Mouse (Mus musculus): Measurements from ENCODE around the gene Eddm3b.

Eddm3b gene

DNA sequence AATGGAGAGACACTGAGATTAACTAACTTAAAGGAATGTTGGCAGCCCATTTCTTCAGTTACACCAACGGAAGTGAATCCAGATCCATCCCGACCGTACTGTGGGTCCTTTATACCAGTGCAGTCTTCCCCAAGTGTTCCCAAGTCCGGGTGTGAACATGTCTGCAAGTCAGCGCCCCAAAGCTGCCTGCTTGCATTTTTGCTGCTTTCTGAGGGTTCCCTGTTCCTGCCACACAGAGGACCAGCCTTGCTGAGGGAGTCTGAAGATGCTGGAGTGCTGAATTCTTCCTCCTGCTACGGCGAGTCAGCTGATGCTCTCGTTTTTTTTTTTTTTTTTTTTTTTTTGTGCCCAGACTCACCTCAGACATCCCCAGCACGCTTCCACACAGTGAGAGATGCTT is 19.3 kb upstream of the Eddm3b start:
- no peak for DNase-seq

- DNase-seq, result peak; percentile 39 to 43
Measured at GRCm38 (mm10) chr14:51095736-51096524, 18.3 kb upstream of the Eddm3b start.

DNA sequence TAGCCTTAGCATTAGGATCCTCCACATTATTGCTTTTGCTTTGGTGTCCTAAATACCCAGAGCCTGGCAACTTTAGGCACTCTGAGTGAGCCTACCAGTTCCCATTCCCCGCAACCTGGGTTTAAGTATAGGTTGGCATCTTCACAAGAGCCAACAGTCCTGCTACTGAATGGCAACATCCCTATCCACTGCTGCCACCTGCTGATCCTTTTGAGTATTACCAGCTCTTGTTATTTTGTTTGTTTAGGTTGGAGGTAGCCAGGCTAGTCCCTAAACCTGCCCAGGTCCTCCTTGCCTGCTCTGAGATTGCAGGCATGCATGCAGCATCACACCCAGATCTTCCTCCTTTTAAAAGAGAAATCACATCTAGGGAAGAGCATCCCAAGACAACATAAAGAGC is 15.9 kb upstream of the Eddm3b start:
- peak; percentile 81 to 87 for DNase-seq

GRCm38 (mm10) chr14:51098921-51099320 is 15.3 kb upstream of the Eddm3b start:
- no peak for DNase-seq

- no peak for DNase-seq
Measured at GRCm38 (mm10) chr14:51101284-51101683, 12.9 kb upstream of the Eddm3b start.

DNA sequence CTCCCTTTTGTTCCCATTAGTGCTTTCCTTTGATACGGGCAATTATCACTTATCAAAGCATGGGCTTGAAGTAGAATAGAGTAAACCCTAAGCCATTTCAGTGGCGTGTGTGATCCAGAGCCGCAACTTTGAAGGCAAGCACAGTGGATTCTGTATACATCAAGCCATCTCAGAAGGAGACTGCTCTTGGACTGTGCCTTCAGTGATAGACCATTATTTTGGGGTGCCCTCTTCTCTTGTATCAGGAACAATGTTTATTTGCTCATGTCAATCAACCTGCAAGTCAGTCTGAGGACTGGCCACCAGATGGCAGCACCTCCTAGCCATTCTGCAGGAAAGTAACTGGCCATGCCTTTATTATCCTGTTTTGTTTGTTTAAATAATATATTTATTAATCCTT is 11.0 kb upstream of the Eddm3b start:
- peak; percentile 26 to 74 for DNase-seq

DNA sequence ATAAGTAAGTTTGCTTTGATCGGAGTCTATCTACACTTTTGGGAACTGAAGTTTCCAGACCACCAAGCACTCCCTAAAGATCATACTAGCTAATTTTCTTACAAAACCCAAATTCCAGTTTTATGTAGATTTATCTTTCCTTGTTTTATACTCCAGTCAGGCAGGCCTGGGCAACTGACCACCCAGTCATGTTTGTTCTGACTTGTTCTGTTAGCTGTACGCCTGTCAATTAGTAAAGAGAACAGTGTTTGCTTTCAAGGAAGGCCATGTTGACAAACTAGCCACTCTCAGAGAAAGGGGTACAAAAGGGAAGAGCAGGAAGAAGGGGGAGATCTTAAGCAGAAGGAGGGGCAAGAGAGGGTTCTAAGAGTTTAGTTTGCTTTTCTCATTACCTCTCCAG is 9.9 kb upstream of the Eddm3b start:
- DNase-seq, result no peak

- no peak for DNase-seq
Measured at GRCm38 (mm10) chr14:51106449-51106967, 7.7 kb upstream of the Eddm3b start.

DNA sequence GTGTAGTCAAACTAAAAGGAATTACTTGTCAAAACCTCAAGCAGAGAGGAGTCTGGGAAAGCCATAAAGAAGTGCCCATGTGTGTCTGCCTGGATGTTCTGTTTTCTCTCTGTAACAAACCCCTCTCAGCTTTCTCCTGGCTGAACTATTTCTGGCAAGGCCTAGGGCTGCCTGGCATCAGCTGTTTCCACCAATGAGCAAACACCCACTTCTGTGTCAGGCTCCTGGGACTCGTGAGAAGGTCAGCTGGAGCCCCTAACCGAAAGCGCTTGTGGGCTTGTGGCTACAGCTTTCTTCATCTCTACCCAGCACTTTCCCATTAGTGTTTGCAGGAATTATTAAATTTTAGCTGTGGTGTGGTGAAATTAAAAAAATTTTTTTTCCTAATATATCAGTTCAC is 2.3 kb upstream of the Eddm3b start:
- DNase-seq, result no peak

DNA sequence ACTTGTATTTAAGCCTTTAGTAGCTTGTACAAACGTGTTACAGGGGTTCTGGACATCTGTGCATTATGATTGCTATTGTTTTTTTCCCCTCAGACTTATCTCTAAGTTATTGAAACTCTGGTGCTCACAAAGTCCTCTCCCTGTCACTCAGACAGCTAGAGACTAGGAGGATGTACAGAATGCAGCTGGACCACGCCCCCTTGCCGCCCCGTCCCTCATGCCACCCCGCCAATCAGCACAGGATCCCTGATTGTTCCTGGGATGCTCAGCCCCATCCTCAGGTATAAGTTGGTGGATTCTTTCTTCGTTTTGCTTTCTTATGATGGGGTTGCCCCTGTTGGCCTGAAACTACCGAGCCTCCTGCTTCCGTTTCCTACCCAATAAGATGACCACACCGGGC is 750 bp upstream of the Eddm3b start:
- DNase-seq, result no peak

GRCm38 (mm10) chr14:51125684-51126083 is 11.5 kb downstream of the Eddm3b start:
- DNase-seq, result no peak

DNA sequence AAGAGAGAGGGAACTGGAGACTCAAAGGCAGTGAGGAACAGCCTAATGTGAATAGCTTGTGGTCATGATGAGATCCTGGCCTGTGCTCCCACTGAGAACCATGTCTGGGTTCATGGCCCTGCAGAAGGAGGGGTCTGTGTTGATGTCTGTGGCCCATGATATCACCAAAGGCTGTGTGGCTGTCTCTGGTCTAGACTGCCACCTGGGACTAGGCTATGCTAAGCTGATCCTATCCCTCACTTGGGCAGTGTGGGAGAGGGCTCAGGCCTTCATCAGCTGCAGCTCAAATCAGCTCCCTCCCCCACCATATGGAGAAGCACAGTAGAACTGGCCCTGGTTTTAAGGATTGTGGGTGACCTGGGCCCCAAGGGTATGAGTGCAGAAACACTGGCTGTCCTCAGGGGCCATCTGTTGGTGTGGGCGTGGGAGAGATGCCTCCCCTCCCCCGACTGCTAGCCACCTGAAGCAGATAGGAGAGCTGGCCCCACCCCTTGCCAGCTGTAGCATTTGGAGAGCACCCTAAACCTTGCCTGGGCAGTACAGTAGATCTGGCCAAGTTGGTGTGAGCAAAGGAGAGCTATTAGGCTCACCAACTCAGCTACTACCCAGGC is 13.5 kb downstream of the Eddm3b start:
- no peak for DNase-seq

DNA sequence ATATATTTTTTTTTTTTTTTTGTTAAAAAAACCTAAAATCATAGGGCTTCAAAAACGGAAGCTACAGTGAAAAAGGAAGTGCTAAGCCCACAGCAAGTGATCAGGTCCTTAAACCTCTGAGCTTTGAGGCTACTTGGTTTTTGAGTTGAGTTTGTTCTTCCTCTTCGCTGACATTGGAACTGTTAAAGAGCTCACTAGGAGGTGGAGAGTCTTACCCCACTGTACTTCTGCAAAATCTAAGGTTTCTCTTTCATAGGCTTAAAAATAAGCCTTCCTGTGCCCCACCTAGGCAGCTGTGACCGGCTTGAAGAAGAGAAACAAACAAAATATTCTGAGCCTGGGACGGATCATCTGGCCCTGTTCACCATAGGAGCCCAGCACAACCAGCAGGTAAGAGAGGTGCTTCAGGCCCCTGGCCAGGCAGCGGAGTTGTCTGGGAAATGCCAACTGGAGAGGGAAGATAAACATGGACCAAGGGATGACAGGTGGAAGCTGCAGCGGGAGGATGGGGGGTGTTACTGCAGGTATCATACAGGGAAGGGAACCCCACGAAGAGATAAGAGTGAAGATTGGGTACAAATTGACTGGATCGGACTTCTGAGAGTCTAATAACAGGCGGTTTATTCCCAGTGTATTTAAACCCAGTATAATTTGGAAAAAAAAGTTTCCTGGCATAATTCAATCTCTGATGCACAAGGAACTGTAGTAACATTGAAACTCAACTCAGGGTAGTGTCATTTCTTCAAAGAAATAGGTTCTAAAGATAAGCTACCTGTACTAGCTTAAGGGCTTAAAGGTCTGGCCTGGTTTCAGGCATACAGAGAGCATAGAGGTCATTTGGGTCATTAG is 14.8 kb downstream of the Eddm3b start:
- DNase-seq, result no peak

DNA sequence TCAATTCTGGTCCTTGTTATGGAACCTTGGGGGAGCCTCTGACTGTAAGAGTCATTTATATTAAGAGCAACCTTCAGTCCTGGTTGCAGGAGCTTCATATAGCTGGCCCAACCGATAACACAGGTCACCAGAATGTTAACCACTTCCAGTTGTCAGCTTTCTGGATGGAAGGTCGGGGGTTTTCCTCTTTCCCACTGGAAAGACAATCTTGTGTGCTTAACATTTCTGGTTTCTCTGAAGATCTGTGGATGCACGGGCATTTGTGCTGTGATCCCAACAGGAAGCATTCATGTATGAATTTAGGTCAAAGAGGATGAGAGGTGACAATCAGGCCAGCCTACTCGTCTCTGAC is 15.4 kb downstream of the Eddm3b start:
- no peak for DNase-seq

GRCm38 (mm10) chr14:51130315-51130940 is 16.2 kb downstream of the Eddm3b start:
- no peak for DNase-seq

GRCm38 (mm10) chr14:51131086-51131815 is 17.0 kb downstream of the Eddm3b start:
- no peak for DNase-seq

DNA sequence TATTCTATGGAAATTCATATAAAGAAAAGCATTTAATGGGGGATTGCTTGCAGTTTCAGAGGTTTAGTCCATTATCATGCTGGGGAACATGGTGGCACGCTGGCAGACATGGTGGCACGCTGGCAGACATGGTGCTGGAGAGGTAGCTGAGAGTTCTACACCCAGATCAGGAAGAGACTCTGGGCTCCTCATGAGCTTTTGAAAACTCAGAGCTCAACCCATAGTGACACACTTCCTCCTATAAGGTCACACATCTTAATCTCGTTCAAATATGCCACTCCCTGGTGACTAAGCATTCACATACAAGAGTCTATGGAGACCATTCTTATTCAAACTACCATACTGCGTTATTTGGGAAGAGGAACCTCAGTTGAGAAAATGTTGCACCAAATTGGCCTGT is 18.1 kb downstream of the Eddm3b start:
- DNase-seq, result no peak

- DNase-seq, result no peak
Measured at GRCm38 (mm10) chr14:51140342-51140741, 26.1 kb downstream of the Eddm3b start.

DNA sequence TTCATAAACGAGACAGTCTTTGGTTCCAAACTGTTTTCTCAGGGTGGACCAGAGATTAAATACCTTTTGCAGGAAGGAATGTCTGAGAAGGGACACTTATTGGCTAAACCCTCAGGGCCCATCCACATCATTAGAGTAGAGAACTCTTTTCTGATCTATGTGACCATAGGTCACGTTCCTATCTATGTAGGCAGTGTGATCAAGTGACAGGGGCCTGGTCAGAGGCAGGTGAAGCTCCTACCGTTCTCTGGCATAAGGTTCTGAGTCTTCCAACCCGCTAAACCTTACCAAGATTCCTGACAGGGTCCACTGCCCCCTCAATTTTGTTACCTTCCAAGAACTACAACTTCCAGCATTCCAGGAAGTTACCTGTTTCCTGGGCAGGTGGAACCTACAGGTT is 27.9 kb downstream of the Eddm3b start:
- no peak for DNase-seq

GRCm38 (mm10) chr14:51142568-51142967 is 28.3 kb downstream of the Eddm3b start:
- DNase-seq, result no peak

DNA sequence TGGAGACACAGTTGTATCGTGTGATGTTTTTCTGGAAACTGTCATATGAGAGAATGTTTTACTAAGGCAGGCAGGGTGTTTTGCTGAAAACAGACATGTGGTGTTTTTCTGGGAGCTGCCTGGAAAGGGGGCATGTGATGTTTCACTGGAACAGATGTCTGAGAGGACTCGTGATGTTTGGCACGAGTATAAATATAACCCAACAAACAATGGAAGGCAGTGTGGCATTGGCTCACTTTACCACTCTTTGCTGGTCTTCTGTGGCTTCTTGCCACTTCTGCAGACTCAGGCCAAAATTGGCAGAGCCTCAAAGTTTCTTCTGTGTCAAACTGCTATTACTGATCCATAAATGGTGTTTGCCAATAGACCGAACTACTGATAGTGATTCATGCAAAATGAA is 29.1 kb downstream of the Eddm3b start:
- DNase-seq, result no peak

- DNase-seq, result no peak
Measured at GRCm38 (mm10) chr14:51143937-51144336, 29.7 kb downstream of the Eddm3b start.
